Mouse (Mus musculus) heart, postnatal 25 days (tissue): ENCODE measurements around the gene Glt1d1. TPM values are rescaled to one million over a fixed set of nuclear protein-coding genes. Genes with fewer than 3 reads are reported as not detected.

Experiments
- DNase-seq: peaks from one replicate; pipeline ENCODE4 v3.0.0; 2022; ENCODE audit warnings: low spot score
- intact Hi-C: fragments of 180-260 bp; cut with DNase I; formaldehyde crosslinking; loops from one replicate; pipeline ENCODE4 v1.15.1; 2025
- total RNA-seq, 2 experiments: library from RNA; stranded (reverse); gene quantifications; 2 replicates each; pipeline ENCODE4 v1.2.3; 2021

The Glt1d1 gene
- not detected for total RNA-seq

DNA sequence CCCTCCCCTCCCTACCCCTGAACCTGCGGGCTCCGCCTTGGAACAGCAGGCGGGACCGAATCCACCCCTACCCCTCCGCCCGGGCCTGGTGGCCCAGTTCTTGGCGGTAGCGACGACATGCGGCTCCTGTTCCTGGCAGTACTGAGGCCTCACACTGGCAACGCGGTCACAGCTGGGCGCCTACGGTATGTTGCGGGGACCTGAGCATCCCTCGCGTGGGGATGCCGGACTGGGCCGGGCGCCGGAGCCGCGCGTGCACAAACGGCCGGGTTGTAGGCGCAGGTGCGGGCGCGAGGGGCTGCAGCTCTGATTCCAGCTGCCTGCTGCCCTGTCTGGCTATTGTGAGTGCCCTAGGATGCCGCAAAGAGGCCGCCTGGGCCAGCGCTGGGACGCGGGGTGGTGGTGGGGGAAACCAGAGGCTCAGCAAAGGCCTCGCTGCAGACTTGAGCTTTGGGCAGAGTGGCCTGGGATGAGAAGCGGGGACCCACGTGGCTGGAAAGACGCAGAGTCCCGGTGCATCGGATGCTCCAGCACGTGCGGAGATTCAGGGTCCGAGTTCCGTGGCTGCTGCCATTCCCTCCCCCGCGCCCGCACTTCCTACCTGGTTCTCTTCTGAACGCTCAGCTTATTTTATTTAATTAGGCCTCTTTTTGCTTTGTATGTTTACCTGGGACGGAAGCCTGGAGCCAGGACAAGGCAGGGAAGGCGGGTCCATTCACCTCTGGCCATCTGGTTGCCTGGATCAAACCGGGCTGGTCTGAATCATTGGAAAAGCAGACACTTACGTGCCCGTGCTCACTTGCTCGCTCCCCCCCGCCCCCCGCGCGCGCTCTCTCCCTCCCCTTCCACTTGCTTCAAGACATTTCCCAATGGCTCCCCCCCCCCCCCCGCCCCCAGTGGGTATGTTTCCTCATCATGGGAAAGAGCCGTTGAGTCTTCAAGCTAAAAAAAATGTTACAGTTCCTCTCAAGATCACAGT, at the start of gene Glt1d1, which contains the start of gene Slc15a4:
Gene Glt1d1, plus strand, starts transcription at position 96 of the 979 bp plus-strand sequence.
Gene Slc15a4, minus strand, starts transcription at position 731 of the 979 bp plus-strand sequence.
- intact Hi-C loops, result no loop called here

DNA sequence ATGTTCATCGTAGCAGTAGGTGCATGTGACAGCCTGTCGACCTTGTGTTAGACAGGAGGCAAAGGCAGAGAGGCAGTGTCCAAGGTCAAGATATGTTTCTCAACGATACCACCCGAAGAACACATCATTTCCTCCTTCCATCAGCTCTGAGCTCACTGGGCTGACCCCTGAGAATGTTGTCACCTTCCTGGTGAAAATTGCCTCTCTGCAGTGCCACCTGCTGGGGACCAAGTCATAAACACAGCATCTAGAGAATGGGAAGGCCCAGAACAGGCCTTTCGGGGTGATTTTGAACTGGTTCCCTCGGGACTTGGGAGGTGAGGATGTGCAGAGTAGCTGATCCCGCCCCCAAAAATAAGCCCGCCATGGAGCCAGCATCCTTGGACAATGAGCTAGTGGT, 48.4 kb upstream of the Glt1d1 start:
- DNase-seq, result no peak
- intact Hi-C loops, result no loop called here

More for the DNA sequence above, at the start of gene Glt1d1, which contains the start of gene Slc15a4:
- no peak for DNase-seq

DNA sequence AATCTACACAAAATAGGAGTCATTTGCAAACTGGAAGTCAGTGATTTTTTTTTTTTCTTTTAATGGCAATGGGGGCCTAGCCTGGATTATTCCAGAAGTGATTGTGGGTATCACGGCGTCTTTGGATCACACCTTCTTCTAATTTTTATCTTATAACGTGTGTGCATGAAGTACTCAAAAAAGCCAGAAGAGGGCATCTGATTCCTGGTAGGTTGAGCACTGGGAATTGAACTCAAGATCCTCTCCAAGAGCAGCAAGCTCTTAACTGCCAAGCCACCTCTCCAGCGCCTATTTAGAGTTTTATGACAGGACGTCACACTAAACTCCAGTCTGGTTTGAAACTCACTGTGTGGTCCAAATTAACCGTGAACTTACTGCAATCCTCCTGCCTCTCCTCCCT, 44.2 kb upstream of the Glt1d1 start:
- intact Hi-C loops, result no loop called here
- DNase-seq, result no peak

DNA sequence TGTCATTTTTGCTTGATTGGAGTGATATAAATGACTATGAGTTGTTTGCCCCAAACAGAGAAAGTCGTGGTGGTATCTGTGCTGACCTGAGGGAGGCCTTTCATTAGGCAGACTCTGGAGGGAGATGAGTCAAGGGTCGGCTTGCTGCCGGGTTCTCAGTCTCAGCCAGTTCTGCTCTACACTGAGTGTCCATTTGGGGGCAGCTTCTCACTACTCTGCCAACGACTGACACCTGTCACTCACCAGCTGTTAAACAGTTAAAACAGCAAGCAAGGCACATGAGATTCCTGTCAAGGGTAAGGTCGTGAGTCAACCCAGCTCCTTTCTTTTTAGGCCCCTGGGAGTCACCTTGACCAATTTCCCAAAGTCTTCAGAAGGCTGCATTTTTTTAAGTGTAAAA, 39.7 kb upstream of the Glt1d1 start:
- intact Hi-C loops, result no loop called here
- DNase-seq, result no peak

DNA sequence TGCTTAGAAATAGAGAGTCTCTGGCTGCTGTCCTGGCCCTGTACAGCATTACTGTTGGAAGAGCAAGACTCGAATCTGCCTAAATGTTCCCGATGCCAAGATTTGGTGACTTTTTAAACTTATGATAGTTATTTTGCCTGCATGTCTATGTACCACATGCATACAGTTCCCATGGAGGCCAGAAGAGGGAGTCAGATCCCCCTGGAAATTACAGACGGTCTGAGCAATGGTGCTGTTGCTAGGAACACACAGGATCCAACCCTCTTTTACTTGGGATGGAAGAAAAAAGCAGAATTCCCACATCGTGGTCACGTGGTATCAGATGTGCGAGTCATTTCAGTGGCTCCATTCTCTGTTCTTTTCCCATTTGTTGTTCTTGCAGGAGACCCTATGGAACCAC, 39.2 kb upstream of the Glt1d1 start:
- intact Hi-C loops, result no loop called here
- DNase-seq, result no peak

DNA sequence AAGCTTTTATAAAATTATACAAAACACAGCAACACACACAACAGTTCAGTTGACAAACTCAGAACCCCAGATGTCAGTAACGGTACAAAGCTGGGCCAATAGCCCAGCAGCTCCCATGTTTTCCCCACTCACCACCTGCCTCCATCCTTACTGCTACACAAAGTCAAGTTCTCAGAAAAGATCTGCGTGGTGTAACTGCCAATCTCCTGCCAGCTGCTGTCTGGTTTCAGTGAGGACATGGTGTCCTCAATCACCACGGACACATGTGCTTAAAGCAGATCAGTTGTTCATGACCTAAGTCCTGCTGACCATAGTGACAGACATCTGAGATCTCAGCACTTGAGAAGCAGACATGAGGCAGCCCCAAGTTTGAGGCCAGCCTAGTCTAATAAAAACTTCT, 36.4 kb upstream of the Glt1d1 start:
- no peak for DNase-seq
- intact Hi-C loops, result no loop called here

DNA sequence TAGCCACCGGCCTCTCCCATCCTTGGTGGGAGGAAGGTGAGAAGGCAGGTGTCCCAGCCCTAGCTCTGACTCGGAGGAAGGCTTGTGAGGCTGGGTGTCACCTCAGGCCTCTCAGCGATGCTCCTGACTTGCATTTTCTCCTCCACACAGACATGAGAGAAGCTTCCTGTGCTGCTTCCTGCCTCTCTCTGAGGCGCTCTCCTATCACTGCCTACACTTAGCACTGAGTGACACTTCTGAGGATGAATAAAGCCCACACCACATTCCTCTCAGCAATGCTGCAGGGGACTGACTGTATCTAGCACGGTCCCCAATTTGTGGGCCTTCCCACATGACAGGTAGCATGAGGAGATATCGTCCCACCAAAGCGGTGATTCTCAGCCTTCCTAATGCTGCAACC, 35.2 kb upstream of the Glt1d1 start:
- intact Hi-C loops, result no loop called here
- no peak for DNase-seq

DNA sequence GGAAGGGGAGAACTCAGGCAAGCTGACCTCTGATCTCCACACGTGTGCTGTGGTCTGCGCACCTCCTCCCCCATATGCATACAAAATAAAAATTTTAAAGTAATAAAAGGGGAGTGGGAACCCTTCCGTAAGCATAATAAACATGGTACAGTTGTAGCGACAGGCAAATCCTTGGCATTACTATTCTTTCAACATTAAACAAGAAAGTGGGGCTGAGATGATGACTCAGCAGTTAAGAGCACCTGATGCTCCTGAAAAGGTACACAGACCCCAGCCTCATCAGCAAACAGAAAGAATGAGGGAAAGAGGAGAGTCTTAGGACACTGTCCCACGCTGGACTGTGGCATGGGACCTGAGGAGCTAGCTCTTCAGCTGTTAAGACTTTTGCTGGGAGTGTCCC, 29.1 kb upstream of the Glt1d1 start:
- intact Hi-C loops, result no loop called here
- no peak for DNase-seq

DNA sequence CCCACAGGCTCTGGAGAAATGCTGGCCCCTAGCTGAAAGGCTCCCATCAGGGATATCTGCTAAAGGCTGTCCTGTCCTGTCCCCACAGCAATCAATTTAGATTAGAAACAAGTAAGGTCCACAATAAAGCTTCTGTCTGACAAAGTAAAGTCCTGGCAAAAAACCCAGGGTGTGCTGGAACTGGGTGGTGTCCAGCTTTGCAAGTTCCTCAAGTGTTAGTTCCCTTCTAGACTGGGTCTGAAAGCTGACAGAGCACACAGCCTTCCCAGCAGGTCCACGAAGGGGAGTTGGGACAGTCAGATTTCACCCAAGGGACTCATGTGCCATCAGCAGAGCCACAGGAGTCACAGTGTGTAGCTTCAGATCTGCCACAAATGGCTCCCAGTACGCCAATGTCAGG, 24.6 kb upstream of the Glt1d1 start:
- DNase-seq, result no peak

DNA sequence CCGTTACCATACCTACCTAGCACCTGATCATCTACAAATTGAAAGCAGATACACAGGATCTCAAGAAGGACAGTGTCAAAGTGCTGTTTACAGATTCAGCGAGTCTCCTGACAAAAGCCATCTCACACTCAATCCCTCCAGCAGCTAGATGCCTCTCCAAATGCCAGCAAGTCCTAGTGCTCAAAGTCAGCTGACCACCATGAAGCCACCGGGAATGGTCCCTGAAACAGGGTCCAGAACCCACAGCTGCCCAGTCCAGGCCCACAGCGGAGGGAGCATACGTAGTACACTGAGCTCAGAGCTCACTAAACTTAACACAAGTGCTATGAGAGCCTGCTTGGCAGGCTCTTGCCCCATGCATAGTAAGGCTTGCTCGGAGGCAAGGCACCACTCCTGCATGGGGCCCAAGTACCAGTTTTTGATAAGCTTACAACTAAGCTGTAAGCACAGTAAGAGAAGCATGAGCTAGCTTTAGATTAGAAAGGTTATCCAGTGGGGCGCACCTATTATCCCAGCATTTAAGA, 22.8 kb upstream of the Glt1d1 start:
- intact Hi-C loops, result no loop called here
- DNase-seq, result no peak

More for the DNA sequence above, 24.6 kb upstream of the Glt1d1 start:
- intact Hi-C loops, result no loop called here

DNA sequence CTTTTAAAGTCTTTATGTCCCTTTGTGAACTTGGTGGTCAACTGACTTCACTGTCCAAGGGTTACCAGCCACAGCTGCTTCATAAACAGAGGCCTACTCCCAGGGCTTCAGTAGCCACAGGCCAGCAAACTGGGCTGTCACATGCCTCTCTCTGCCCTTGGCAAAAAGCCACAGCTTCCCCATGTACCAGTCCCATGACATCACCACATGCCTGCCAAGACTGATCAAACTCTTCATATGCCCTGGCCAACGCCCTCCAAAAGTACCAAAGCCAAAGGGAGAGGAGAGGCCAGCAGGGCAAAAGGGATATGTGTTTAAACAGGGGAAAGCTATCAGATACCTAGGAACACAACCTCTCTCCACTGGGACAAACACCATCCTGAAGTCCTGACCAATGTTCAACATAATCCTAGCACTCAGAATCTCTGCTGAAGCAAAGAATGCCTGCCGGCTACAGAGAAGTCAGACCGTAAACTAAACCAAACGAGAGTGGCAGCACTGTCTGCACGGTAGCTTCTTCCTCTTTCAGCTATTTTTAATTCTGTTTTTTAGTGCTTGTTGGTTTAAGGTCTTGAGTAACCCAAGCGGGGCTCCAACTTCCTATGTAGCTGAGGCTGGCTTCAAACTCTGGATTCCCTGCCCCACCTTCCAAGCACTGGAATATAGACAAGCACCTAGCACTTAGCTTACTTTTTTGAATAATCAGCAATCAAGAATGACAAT, 21.1 kb upstream of the Glt1d1 start:
- peak; percentile 39 for DNase-seq
- intact Hi-C loops, result no loop called here

DNA sequence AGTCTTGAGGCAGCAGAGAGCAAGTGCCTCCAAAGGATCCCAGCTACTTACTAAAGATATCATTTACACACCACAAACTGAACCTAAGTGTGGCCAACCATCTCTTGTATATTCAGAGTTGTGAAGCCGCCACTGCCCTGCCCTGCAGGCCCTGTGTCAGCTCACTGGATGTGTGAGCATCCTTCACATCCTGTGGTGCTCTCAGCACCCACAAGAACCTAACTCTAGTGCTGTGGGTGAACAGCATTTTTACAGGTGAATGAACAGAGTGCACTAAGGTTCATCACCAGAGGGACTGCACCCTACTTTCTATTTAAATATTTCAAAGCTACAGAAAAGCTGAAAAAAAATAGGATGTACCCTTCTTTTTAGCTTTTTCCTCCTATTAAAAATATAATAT, 20.2 kb upstream of the Glt1d1 start:
- intact Hi-C loops, result no loop called here
- no peak for DNase-seq

DNA sequence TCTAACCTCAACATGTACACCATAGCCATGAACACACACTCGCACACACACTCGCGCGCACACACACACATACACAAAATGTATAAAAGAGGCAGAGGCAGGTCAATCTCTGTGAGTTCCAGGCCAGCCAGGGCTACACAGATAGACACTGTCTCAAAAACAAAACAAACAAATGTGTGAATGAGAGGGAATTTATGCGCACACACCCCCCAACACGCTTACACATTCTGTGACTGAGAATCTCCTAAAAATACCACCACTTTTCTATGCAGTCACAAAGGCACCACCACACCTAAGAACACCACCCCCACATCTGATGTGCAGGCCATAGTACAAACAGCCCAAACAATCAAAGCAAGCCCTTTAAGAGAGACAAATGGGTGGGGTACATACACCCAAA, 19.7 kb upstream of the Glt1d1 start:
- DNase-seq, result no peak
- intact Hi-C loops, result no loop called here

DNA sequence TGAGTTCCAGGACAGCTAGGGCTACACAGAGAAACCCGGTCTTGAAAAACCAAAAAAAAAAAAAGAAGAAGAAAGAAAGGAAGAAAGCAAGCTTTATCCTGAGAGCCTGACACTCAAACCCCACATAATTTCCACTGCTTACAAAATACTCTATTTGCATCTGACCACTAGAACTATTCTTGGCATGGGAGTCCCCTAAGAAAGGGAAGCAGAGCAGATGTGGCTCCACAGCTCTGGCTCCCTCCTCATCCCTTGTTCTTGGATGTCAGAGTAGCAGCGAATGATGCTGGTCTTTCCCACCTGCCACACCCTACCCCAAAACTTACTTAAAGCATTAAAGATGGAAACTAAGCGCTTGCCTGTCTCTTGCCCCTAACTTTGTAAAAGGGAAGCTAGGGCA, 16.6 kb upstream of the Glt1d1 start:
- no peak for DNase-seq
- intact Hi-C loops, result no loop called here

DNA sequence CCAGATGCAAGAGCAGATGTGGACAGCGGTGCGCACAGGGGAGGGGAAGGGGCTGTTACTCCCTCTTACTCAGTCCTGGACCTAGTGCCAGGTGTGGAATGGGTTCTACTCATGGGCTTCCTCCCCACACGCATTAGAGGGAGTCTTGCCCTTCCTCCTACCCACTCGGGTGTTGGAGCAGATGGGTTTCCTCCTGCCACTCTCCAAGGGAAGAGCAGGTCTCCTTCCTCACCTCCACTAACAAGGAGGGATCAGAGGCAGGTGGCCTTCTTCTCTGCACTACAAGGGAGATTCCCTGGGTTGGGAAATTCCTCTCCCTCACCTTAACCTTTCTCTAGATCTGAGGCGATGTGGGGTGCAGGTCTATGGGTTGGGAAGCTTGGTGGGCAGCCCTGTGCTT, 15.9 kb upstream of the Glt1d1 start:
- DNase-seq, result no peak
- intact Hi-C loops, result no loop called here

DNA sequence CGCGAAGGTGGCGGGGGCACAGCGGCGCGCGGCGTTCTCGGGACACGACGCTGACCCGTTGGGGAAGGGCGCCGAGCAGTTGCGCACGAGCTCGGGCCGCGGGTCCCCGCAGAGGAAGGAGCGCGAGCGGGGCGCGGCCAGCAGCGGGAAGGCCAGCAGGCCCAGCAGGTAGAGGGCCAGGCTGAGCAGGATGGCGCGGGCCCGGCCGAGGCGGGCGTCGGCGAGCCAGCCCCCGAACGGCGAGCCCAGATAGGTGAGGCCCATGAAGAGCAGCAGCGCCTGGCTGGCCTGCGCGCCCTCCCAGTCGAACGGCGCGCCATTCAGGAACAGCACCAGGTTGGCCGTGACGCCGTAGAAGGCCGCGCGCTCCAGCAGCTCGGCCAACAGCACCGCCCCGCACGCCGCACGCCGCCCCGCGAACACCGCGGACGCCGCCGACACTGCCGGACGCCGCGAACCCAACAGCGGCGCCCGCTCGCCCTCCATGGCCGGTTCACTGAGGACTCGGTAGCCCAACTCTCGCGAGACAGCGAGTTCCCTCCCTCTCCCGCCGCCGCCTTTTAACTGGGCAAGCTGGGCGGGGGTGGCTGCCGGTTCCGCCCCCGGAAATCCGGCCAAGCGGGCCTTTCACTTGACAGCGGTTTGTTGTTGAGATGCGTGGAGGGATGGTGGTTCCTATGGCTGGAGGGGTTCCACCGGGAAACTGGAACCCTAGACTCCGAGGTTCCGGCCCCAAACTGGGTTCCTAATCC, 15.0 kb upstream of the Glt1d1 start:
- intact Hi-C loops, result no loop called here
- DNase-seq, result peak; percentile 96

DNA sequence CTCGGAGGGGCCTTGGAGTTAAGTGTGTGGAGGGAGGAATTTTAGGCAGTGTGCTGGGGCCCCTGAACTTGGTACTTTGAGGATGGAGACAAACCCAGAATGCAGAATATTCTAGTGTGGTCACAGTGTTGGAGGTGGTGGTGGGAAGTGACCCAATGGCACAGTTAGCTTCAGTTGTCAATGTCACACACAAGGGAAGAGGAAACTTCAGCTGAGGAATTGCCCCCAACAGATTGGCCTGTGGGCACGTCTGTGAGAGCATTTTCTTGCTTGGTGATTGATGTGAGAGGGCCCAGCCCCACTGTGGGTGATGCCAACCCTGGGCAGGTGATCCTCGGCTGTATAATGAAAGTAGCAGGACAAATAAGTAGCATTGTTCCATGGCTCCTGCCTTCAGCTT, 13.2 kb upstream of the Glt1d1 start:
- no peak for DNase-seq
- intact Hi-C loops, result no loop called here

DNA sequence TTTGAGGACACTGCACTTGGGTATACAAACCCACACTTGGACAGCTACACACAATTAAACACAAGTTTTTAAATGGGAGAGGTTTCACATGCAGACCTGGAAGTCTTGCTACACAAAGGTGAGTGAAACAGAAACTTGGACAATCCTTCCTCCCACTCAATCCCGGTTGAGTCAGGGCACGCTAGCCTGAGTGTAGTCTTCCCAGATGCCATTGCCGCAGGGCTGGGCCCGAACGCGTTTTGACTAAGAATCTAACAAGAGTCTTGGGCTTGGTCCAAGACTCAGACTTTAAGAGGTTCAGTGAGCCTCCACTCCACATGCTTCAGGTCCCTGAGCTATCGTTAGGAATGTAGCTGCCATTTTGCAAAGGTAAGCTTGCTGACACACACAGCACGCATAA, 11.7 kb upstream of the Glt1d1 start:
- DNase-seq, result no peak
- intact Hi-C loops, result no loop called here

DNA sequence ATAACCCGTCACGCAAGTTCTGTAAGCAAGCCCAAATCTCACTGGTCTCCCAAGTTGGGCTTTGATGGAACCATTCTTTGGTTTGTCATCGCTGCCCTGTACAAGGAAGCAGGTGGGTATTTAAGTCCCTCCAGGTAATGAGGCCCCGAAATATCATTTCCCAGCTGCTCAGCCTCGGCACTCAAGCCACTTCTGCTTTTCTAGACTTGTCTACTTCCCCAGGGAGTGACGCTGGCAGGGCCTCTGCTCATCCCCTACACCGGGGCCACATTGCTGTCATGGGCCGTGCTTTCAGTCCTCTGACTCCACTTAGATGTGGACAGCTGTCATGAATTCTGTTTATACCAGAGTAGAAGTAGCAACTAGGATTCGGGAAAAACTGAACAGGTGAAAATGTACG, 11.0 kb upstream of the Glt1d1 start:
- DNase-seq, result no peak
- intact Hi-C loops, result no loop called here
